14 mouse cellular contexts compared by ENCODE assay signal in the genomic region with DNA sequence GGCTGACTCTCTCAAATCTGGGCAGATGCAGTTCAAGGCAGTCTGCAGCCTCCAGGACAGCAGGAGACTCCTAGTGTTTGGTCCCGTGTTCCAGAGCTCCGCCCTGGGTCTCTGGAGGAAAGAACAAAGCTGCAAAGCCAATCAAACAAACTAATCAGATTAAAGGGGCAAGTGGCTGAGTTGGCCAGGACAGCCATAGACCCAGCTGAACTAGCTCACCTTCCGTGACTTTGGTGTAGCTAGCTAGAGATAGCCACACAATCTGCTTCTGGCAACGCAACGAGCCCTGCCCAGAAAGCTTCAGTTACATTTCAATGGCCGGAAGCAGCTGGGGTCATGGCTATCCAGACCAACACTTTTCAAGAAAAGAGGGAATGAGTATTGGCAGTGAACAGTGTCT. TPM values are rescaled to one million over a fixed set of nuclear protein-coding genes. Genes with fewer than 3 reads are reported as not detected.
DNase-seq lines count a peak whose midpoint lies in the region; ATAC-seq lines count a peak whose summit lies in the region.
"Had no signal": no experiment of that assay in that cellular context is flagged by ENCODE, and none has a peak within 500 bp of the region (broad histone marks: within the 10 kb centered on the region; RNA-seq: fewer than 3 reads in every experiment).

No protein-coding gene starts in this region.

- H3K9me3 ChIP-seq in hindbrain, embryonic 13.5 days = no peaks in the 10 kb centered on the region
- no peaks in the 10 kb centered on the region for H3K9me3 ChIP-seq in hindbrain, embryonic 14.5 days (ENCODE audit: control insufficient read depth, low read length)
- H3K9me3 ChIP-seq in neural tube, embryonic 15.5 days (replicated peaks) = no peaks in the 10 kb centered on the region
- H3K9me3 ChIP-seq in heart, embryonic 12.5 days (replicated peaks) = 0 out of 2 replicates have a peak, but pooled peaks cover 3% of the 10 kb centered on the region
- H3K9me3 ChIP-seq in stomach, embryonic 14.5 days (ENCODE audit: control insufficient read depth, low read depth, low read length) = no peaks in the 10 kb centered on the region
- no peaks in the 10 kb centered on the region for H3K9me3 ChIP-seq in forebrain, embryonic 11.5 days (ENCODE audit: control insufficient read depth, low read length)
- H3K9me3 ChIP-seq in forebrain, embryonic 15.5 days = no peaks in the 10 kb centered on the region

- H3K9ac ChIP-seq in hindbrain, embryonic 13.5 days = no peak overlapping the region
- H3K9ac ChIP-seq in hindbrain, embryonic 14.5 days = no peak overlapping the region
- no peak overlapping the region for H3K9ac ChIP-seq in neural tube, embryonic 15.5 days (replicated peaks)
- H3K9ac ChIP-seq in heart, embryonic 12.5 days = no peak overlapping the region
- no peak overlapping the region for H3K9ac ChIP-seq in stomach, embryonic 14.5 days (replicated peaks; ENCODE audit: low read depth, low read length)
- no peak overlapping the region for H3K9ac ChIP-seq in forebrain, embryonic 11.5 days (ENCODE audit: low read length)
- no peak overlapping the region for H3K9ac ChIP-seq in forebrain, embryonic 15.5 days (replicated peaks)
- H3K9ac ChIP-seq: liver, embryonic 14.5 days had no signal

- no peaks in the 10 kb centered on the region for H3K27me3 ChIP-seq in hindbrain, embryonic 13.5 days
- H3K27me3 ChIP-seq in hindbrain, embryonic 14.5 days (ENCODE audit: control insufficient read depth, insufficient read depth, low read length) = no peaks in the 10 kb centered on the region
- H3K27me3 ChIP-seq in neural tube, embryonic 15.5 days (replicated peaks) = no peaks in the 10 kb centered on the region
- no peaks in the 10 kb centered on the region for H3K27me3 ChIP-seq in heart, embryonic 12.5 days (replicated peaks)
- H3K27me3 ChIP-seq in stomach, embryonic 14.5 days (ENCODE audit: control insufficient read depth, insufficient read depth, low read length) = no peaks in the 10 kb centered on the region
- H3K27me3 ChIP-seq in forebrain, embryonic 11.5 days (ENCODE audit: control insufficient read depth, insufficient read depth, low read length) = no peaks in the 10 kb centered on the region
- no peaks in the 10 kb centered on the region for H3K27me3 ChIP-seq in forebrain, embryonic 15.5 days

- no peak overlapping the region for H3K4me2 ChIP-seq in hindbrain, embryonic 13.5 days
- H3K4me2 ChIP-seq in hindbrain, embryonic 14.5 days (replicated peaks) = no peak overlapping the region
- no peak overlapping the region for H3K4me2 ChIP-seq in neural tube, embryonic 15.5 days
- H3K4me2 ChIP-seq in heart, embryonic 12.5 days = no peak overlapping the region
- no peak overlapping the region for H3K4me2 ChIP-seq in stomach, embryonic 14.5 days (replicated peaks; ENCODE audit: low read depth, low read length)
- H3K4me2 ChIP-seq in forebrain, embryonic 11.5 days (ENCODE audit: low read depth, low read length, severe bottlenecking) = no peak overlapping the region
- no peak overlapping the region for H3K4me2 ChIP-seq in forebrain, embryonic 15.5 days (replicated peaks)

- H3K27ac ChIP-seq in hindbrain, embryonic 13.5 days = 0 out of 2 replicates have a peak overlapping the region, but pooled peaks have one; percentile 1
- H3K27ac ChIP-seq in hindbrain, embryonic 14.5 days = no peak overlapping the region
- no peak overlapping the region for H3K27ac ChIP-seq in neural tube, embryonic 15.5 days (replicated peaks)
- H3K27ac ChIP-seq in heart, embryonic 12.5 days (ENCODE audit: poor library complexity, severe bottlenecking) = no peak overlapping the region
- no peak overlapping the region for H3K27ac ChIP-seq in stomach, embryonic 14.5 days (ENCODE audit: low read length)
- no peak overlapping the region for H3K27ac ChIP-seq in forebrain, embryonic 11.5 days (ENCODE audit: low read depth, low read length)
- no peak overlapping the region for H3K27ac ChIP-seq in forebrain, embryonic 15.5 days (replicated peaks)
- H3K27ac ChIP-seq: liver, embryonic 14.5 days had no signal

- 0 out of 2 replicates have a peak, but pooled peaks cover 3% of the 10 kb centered on the region for H3K4me1 ChIP-seq in hindbrain, embryonic 13.5 days (replicated peaks)
- no peaks in the 10 kb centered on the region for H3K4me1 ChIP-seq in hindbrain, embryonic 14.5 days (replicated peaks; ENCODE audit: control insufficient read depth, insufficient read depth, low read length)
- H3K4me1 ChIP-seq in neural tube, embryonic 15.5 days = no peaks in the 10 kb centered on the region
- peaks cover 5% of the 10 kb centered on the region; the same call in 1 of the 2 replicates for H3K4me1 ChIP-seq in heart, embryonic 12.5 days (replicated peaks)
- H3K4me1 ChIP-seq in stomach, embryonic 14.5 days (ENCODE audit: control insufficient read depth, insufficient read depth, low read length) = no peaks in the 10 kb centered on the region
- H3K4me1 ChIP-seq in forebrain, embryonic 11.5 days (replicated peaks; ENCODE audit: control insufficient read depth, insufficient read depth, low read length) = no peaks in the 10 kb centered on the region
- H3K4me1 ChIP-seq in forebrain, embryonic 15.5 days = no peaks in the 10 kb centered on the region

- no peaks in the 10 kb centered on the region for H3K36me3 ChIP-seq in hindbrain, embryonic 13.5 days
- H3K36me3 ChIP-seq in hindbrain, embryonic 14.5 days (replicated peaks; ENCODE audit: control insufficient read depth, insufficient read depth) = no peaks in the 10 kb centered on the region
- H3K36me3 ChIP-seq in neural tube, embryonic 15.5 days = no peaks in the 10 kb centered on the region
- no peaks in the 10 kb centered on the region; the same call in 1 of the 2 replicates for H3K36me3 ChIP-seq in heart, embryonic 12.5 days
- no peaks in the 10 kb centered on the region for H3K36me3 ChIP-seq in stomach, embryonic 14.5 days (ENCODE audit: control insufficient read depth, insufficient read depth, low read length)
- no peaks in the 10 kb centered on the region for H3K36me3 ChIP-seq in forebrain, embryonic 11.5 days (ENCODE audit: control insufficient read depth, insufficient read depth, low read length)
- H3K36me3 ChIP-seq in forebrain, embryonic 15.5 days = no peaks in the 10 kb centered on the region

- no peak for ATAC-seq in hindbrain, embryonic 13.5 days (ENCODE audit: low FRiP score)
- ATAC-seq in hindbrain, embryonic 14.5 days (ENCODE audit: low FRiP score) = no peak
- no peak for ATAC-seq in neural tube, embryonic 15.5 days (ENCODE audit: low FRiP score)
- peak; percentile 53; the same call in 1 of the 2 replicates for ATAC-seq in heart, embryonic 12.5 days (ENCODE audit: insufficient number of reproducible peaks, low FRiP score)
- ATAC-seq in stomach, embryonic 14.5 days (ENCODE audit: insufficient number of reproducible peaks, insufficient read depth, low FRiP score, low read depth) = peak; percentile 42; the same call in 1 of the 2 replicates
- no peak for ATAC-seq in forebrain, embryonic 11.5 days (replicated peaks; ENCODE audit: low FRiP score)
- no peak for ATAC-seq in forebrain, embryonic 15.5 days (replicated peaks)
- ATAC-seq: CD4-positive, CD25-positive, alpha-beta regulatory T cell, adult 4 months had no signal

- 60% methylated on average over 6 of the region's 6 CpGs for WGBS in hindbrain, embryonic 13.5 days
- WGBS in hindbrain, embryonic 14.5 days = 48% methylated on average over 6 of the region's 6 CpGs
- WGBS in neural tube, embryonic 15.5 days = 70% methylated on average over 6 of the region's 6 CpGs
- 29% methylated on average over 6 of the region's 6 CpGs for WGBS in heart, embryonic 12.5 days
- WGBS in stomach, embryonic 14.5 days = 43% methylated on average over 6 of the region's 6 CpGs
- 51% methylated on average over 6 of the region's 6 CpGs for WGBS in forebrain, embryonic 11.5 days
- WGBS in forebrain, embryonic 15.5 days = 57% methylated on average over 6 of the region's 6 CpGs

- H3K4me3 ChIP-seq in hindbrain, embryonic 13.5 days = no peak overlapping the region
- no peak overlapping the region for H3K4me3 ChIP-seq in hindbrain, embryonic 14.5 days (replicated peaks; ENCODE audit: low read length)
- H3K4me3 ChIP-seq in neural tube, embryonic 15.5 days (replicated peaks) = no peak overlapping the region
- H3K4me3 ChIP-seq in heart, embryonic 12.5 days = no peak overlapping the region
- no peak overlapping the region for H3K4me3 ChIP-seq in stomach, embryonic 14.5 days (ENCODE audit: low read depth, low read length)
- no peak overlapping the region for H3K4me3 ChIP-seq in forebrain, embryonic 11.5 days (ENCODE audit: low read depth, low read length)
- no peak overlapping the region for H3K4me3 ChIP-seq in forebrain, embryonic 15.5 days

- no peak for DNase-seq in hindbrain, embryonic 14.5 days (ENCODE audit: low spot score)
- DNase-seq in neural tube, embryonic 10.5 days (ENCODE audit: extremely low spot score, low spot score) = peak; percentile 12
- DNase-seq in forebrain, embryonic 11.5 days (ENCODE audit: low spot score) = no peak
- DNase-seq: adrenal gland, adult 8-10 months; cerebellum, postnatal 25 days; layer of hippocampus, adult 9-11 months; right cerebral cortex, postnatal 14 days had no signal

RNA-seq across cellular contexts. Expression of a gene that starts 44.9 kb away (rescaled TPM):
- 4.6 and 5.0 TPM in 2 replicates for polyA plus RNA-seq in hindbrain, embryonic 13.5 days (2015; fragmentation: Nextera tagmentation; extraction: Ambion mirVana)
- polyA plus RNA-seq in hindbrain, embryonic 14.5 days (2014; fragmentation: Nextera tagmentation; extraction: Ambion mirVana) = 6.6 and 9.1 TPM in 2 replicates
- polyA plus RNA-seq in neural tube, embryonic 15.5 days (2015; fragmentation: Nextera tagmentation; extraction: Ambion mirVana) = 5.7 and 7.0 TPM in 2 replicates
- 20.9 and 21.4 TPM in 2 replicates for polyA plus RNA-seq in heart, embryonic 12.5 days (2016; fragmentation: Nextera tagmentation; extraction: Ambion mirVana)
- 14.3 and 18.3 TPM in 2 replicates for polyA plus RNA-seq in stomach, embryonic 14.5 days (2014; fragmentation: Nextera tagmentation; extraction: Ambion mirVana)
- 15.4 and 16.7 TPM in 2 replicates for polyA plus RNA-seq in forebrain, embryonic 11.5 days (2014; fragmentation: Nextera tagmentation; extraction: Ambion mirVana)
- 6.5 and 6.7 TPM in 2 replicates for polyA plus RNA-seq in forebrain, embryonic 15.5 days (2015; fragmentation: Nextera tagmentation; extraction: Ambion mirVana)

Comparison
In these comparisons a context has a peak if more than half of its experiments do, and no peak if none do; other contexts are left out.
1. ATAC-seq: peak in heart, embryonic 12.5 days (single experiment) and stomach, embryonic 14.5 days (single experiment); none in hindbrain, embryonic 13.5 days (single experiment), hindbrain, embryonic 14.5 days (single experiment), neural tube, embryonic 15.5 days (single experiment), forebrain, embryonic 11.5 days (single experiment) and forebrain, embryonic 15.5 days (single experiment).